Mouse (Mus musculus) splenic B cell, adult 2 months (primary cell): Measurements from ENCODE around the gene Slc17a5.

Source experiments
- DNase-seq: peaks from one replicate; pipeline ENCODE4 v3.0.0-alpha.2; 2011; ENCODE audit warnings: low read depth, low spot score
- H3K27me3 ChIP-seq: 2 replicates; pipeline ENCODE4 v1.6.1; 2012; ENCODE audit warnings: mild to moderate bottlenecking, low read length, moderate library complexity, mixed read lengths; ENCODE audit not compliant: control insufficient read depth, poor library complexity, insufficient read depth, severe bottlenecking
- H3K36me3 ChIP-seq: 2 replicates; pipeline ENCODE4 v1.6.1; 2012; ENCODE audit warnings: mild to moderate bottlenecking, low read length, moderate library complexity, mixed read lengths; ENCODE audit not compliant: control insufficient read depth, poor library complexity, insufficient read depth, severe bottlenecking

Gene Slc17a5

DNA sequence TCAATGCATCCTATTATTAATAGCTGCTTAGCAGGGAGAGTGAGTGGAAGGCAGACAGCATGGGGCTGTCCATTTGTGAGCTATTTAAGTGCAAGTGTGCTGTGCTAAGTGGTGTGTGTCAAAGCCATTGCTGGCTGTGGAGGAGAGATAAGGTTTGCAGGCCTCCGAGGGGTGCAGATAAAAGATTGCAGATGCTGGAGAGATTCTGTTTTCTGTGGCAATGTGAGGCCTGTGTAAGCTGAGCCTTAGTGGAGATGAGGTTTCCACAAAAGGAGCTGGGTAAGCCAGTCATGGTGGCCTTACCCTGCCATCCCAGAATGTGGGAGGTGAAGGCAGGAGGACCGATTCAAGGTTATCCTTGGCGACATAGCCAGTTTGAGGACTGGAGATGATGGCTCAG is 71.7 kb downstream of the Slc17a5 start:
- Histone ChIP-seq H3K36me3 (no peaks in the 10 kb centered on the region), H3K27me3 (no peaks in the 10 kb centered on the region)
- DNase-seq, result no peak

DNA sequence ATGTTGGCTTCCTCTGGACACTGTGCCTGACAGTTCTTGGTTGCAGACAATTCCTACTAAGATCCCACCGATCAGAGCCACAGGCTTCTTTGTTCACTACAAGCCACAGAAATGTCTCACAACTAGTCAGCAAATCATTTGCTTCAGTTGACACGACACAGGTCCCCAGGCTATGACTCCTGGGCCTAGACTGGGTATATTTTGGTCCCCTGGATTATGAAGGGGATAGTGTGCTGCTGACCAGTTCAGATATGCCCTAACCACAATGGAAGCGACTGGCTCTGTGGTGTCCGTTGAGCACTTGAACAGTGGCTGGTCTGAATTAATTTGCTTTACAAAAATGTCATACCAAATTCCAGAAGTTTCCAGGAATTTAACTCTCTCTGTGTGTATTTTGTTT is 73.2 kb downstream of the Slc17a5 start:
- no peak for DNase-seq
- Histone ChIP-seq H3K36me3 (no peaks in the 10 kb centered on the region), H3K27me3 (no peaks in the 10 kb centered on the region)

DNA sequence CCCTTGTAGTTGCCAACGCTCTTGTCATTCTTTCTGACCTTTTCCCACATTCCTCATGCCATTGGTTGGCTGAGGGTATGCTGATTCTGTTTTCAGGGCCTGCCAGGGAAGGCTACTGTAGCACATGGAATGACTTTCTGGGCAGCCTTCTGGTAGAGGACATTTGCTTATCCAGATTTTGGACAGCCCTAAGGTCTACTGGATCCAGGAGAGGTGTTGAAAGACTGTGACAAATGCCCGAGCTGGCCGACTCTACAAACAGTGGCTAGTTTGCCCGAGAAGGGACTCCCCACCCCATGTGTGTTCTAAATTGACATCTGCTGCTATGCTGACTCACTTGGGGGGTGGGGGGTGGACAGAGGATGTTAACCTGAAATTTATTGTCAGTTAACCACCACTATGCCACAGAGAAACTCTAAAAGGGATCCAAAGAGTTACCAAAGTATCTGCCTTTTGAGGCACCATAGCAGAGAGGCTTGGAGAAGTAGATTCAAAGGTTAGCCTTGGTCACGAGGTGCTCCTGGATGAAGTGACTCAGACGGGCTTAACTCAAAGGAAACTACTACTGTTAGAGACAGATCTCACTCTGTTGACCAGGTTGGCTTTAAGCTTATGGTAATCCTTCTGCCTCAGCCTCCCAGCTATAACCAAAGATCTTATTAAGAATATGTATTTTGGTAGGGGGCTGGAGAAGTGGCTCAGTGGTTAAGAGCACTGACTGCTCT is 73.9 kb downstream of the Slc17a5 start:
- DNase-seq, result no peak
- no peaks in the 10 kb centered on the region for H3K36me3 ChIP-seq
- H3K27me3 ChIP-seq, result no peaks in the 10 kb centered on the region

DNA sequence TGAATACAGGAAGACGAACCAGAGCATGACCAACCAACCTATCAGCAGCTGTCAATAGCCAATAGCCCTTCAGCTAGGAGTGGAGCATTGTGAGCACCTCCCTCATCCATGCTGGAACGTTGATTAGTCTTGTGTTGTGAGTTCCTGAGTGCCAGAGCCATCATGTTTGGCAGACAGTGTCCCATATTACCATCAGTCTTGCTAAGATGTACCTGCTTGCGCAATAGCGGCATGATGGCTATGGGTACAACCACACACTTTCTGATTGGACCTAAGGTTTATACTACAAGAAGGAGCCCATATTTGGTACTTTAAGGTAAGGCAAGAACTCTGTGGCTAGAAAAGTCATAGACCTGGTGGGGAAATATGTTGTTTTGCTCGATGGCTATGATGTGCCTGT is 76.1 kb downstream of the Slc17a5 start:
- no peaks in the 10 kb centered on the region for H3K27me3 ChIP-seq
- DNase-seq, result no peak
- no peaks in the 10 kb centered on the region for H3K36me3 ChIP-seq

DNA sequence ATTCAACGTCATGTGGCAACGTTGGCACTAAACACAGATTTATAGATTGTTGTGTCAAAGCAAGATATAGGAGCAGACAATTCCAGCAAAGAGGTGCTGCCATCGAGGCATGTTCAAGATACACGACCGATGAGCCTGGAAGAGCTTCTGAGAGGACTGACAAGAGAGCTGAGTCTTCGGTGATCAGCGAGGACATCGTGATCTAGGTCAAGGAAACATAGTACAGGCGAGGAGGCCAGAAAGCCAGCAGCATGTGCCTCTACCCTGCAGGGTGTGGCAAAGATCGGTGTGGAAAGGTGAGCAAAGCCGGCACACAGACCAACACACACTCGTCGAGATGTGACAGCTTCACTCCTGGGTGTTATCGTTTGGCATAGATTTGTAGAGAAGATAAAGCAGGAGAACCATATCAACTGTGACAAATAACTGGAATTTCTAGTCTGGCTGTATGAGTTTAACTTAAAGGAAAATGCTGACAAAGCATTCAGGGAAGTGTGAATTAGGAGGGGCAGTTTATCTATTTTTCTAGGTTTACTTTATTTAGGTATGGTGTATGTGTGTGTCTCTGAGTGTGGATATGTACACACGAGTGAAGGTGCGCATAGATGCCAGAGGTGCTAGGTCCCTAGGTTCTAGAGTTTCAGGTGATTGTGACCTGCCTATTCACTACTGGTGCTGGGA is 79.6 kb downstream of the Slc17a5 start:
- Histone ChIP-seq H3K27me3 (no peaks in the 10 kb centered on the region), H3K36me3 (no peaks in the 10 kb centered on the region)
- DNase-seq, result no peak

DNA sequence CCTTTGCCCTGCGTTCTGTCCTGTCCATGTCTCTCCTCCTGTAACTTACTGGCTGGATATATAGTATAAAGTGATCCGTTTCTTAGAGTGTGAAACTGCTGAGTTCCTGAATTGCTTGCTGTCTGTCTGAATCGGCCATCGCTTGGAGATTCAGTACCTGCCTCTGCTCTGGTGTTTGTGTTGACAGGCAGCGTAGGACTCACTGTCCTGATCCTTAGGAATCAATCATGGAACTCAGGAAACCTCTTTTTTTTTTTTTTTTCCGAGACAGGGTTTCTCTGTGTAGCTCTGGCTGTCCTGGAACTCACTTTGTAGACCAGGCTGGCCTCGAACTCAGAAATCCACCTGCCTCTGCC is 81.1 kb downstream of the Slc17a5 start:
- Histone ChIP-seq H3K27me3 (no peaks in the 10 kb centered on the region), H3K36me3 (no peaks in the 10 kb centered on the region)
- DNase-seq, result no peak

DNA sequence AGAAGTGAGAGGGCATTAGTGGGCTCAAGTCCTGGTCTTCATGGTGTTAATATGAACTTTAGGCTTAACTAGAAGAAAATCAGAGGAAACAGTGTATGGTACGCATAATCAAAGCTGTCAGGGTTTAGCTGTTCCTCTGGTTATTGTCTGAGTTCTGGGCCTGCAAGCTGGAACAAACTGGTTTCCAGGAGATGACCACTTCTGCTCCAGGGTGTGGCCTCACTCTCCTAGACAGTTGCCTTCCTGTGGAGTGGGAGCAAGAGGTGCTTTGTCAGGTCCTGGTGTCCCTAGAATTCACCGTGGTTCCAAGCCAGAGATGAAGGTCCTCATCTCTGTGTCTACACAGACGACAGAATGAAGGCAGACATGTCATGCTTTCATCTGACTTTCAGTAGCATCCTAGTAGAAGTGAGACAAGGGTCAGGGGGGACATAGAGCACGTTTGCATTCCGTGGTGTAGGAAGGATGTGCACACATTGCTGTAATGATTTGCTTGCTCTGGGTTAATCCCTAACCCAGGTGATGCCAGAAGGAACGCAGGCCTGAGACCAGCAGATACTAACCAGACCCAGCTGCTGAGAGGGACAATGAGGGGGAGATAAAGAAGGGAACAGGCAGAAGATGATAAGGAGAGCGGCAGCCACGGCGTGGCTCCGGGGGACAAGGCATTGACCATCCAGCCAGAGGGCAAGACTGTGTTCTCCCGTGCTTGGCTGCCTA is 81.7 kb downstream of the Slc17a5 start:
- Histone ChIP-seq H3K27me3 (no peaks in the 10 kb centered on the region), H3K36me3 (no peaks in the 10 kb centered on the region)
- no peak for DNase-seq

DNA sequence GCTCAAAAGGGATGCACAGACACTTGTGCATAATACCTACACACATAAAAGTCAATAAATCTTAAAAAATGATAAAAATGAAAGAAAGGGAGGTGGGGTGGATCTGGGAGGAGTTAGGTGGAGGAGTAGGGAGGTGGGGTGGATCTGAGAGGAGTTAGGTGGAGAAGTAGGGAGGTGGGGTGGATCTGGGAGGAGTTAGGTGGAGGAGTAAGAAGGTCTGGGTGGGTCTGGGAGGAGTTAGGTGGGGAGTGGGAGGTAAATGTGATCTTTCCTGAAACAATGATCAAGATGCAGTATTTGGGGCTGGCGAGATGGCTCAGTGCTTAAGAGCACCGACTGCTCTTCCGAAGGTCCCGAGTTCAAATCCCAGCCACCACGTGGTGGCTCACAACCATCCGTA is 82.6 kb downstream of the Slc17a5 start:
- Histone ChIP-seq H3K27me3 (no peaks in the 10 kb centered on the region), H3K36me3 (no peaks in the 10 kb centered on the region)
- no peak for DNase-seq

DNA sequence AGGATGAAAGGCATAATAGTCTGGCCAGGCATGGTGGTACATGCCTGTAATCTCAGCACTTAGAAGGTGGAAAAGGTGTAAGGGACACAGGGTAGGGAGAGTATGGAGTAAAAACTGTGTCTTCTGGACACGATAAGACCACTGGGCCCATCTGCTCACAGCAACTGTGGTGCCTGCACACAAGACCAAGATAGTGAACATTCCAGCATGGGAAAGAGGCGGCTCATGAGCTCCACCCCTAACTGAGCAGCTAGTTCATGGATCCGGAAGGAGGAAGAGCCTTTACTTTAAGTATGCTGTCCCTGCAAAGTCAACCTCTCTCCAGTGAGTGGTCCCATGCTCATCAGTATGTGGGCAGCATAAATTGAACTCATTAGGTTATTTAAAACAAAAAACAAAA is 83.2 kb downstream of the Slc17a5 start:
- H3K36me3 ChIP-seq, result no peaks in the 10 kb centered on the region
- DNase-seq, result no peak
- no peaks in the 10 kb centered on the region for H3K27me3 ChIP-seq

DNA sequence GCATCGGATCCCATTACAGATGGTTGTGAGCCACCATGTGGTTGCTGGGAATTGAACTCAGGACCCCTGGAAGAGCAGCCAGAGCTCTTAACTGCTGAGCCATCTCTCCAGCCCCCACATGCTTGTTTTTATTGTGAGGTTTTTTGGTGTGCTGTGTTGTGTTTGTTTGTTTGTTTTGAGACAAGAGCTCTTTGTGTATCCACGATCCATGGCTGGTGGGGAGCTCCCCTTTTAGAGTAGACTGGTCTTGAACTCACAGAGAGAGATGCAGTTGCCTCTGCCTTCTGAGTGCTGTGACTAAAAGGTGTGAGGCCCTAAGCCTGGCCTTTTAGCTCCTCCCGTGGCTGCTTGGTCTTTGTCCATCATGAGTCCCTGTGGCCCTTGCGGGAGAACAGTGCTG is 83.7 kb downstream of the Slc17a5 start:
- no peaks in the 10 kb centered on the region for H3K36me3 ChIP-seq
- DNase-seq, result no peak
- H3K27me3 ChIP-seq, result no peaks in the 10 kb centered on the region

DNA sequence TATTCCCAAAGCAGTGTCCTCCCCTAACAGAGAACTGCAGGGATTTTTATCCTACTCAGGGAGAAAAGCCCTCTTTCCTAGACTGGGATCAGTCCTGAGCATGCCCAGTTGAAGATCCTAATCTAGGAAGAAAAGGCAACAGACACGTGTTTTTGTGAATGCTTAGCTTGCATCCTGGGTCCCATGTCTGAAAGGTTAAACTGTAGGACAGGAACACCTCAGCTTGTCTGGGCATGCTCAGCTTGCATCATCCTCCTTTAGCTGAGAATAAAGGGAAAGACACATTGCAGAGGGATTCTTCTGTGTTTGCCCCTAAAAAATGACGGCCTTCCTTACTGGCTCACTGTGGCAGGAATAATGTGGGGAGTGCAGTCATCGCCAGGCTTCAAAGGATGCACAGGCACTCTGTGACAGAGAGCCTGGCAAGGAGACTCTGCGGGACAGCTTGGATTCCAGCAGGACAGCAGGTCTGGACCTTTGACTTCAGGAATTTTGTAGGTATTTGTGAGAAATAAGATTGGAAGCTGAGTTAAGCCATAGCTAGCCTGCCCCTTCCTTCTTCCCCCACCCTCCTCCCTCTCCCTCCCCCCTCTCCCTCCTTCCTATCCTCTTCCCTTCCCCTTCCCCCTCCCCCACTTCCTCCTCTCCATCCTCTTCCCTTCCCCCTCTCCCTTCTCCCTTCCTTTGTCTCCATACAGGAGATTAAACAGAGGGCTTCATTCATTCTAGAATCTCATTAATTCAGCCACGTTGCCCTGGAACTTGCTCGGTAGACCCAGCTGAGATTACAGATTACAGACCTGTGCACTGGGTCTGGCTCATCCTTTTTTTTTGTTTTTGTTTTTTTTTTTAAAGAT is 84.4 kb downstream of the Slc17a5 start:
- no peak for DNase-seq
- Histone ChIP-seq H3K27me3 (no peaks in the 10 kb centered on the region), H3K36me3 (no peaks in the 10 kb centered on the region)

DNA sequence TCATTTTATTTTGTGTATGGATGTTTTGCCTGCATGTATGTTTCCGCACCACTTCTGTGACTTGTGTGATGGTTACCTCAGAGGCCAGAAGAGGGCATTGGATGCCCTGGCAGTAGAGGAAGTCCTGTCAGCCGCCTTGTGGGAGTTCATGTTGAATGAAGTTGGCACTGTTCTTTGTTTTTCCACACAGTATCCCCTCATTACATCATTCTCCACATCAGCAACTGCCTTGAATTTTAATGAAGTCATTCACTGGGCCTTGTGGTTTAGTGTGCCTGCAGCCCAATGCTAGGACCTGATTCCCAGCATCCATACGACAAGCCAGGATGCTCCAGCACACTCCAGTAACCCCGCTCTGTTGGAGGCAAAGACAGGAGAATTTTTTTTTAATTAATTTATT is 86.6 kb downstream of the Slc17a5 start:
- DNase-seq, result no peak
- Histone ChIP-seq H3K36me3 (no peaks in the 10 kb centered on the region), H3K27me3 (no peaks in the 10 kb centered on the region)

DNA sequence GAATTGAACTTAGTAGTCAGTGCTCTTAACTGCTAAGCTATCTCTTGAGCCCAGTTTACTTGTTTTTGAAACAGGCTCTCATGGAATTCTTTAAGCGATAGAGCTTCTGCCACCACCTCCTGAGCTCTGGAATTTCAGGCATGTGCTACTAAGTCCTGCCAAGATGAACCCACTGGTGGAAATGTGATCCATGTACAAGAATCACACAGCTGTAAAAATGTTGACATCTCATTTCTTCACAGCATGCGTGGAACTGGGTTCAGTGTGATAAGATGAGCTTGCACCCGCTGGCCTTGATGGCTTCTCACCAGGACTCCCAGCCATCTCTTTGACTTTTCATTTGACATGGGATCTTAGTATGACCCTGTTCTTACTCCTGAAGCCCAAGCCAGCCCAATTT is 87.5 kb downstream of the Slc17a5 start:
- no peak for DNase-seq
- no peaks in the 10 kb centered on the region for H3K36me3 ChIP-seq
- no peaks in the 10 kb centered on the region for H3K27me3 ChIP-seq

DNA sequence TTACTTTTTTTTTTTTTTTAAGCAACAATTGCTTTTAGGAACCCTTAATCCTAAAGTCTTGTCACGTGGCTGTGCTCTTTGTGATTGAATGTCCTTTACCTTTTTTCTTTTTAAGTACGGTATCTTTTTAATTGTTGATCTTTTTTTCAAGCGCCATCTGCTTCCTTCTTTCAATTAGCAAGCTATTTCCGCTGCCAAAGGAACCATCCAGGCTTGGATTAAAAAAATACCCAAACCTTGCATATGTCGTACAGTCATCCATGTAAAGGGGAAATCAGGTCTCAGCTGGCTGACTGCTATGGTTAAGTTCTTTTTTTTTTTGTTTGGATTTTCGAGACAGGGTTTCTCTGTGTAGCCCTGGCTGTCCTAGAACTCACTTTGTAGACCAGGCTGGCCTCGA is 94.7 kb downstream of the Slc17a5 start:
- no peak for DNase-seq
- H3K36me3 ChIP-seq, result no peaks in the 10 kb centered on the region
- no peaks in the 10 kb centered on the region for H3K27me3 ChIP-seq

DNA sequence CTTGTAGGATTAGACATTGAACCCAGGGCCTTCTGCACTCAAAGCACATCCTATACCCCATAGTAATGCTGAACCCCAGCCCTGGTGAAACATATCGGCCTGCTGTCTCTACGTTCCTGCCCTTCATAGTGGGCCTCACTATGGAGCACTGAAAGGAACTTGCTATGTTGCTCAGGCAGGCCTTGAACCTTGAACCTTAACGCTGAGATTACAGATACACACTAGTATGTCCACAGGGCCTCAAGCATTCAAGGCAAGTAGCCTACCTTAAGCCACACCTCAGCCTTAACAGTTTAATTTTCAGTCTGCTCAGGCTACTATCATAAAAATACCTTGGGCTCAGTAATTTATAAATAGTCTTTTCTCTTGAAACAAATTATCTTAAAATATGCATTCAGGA is 95.6 kb downstream of the Slc17a5 start:
- DNase-seq, result no peak
- Histone ChIP-seq H3K36me3 (no peaks in the 10 kb centered on the region), H3K27me3 (no peaks in the 10 kb centered on the region)
